Mouse (Mus musculus): Measurements from ENCODE around the gene Poc1b.

GRCm38 (mm10) chr10:99152063-99152462 is 45.2 kb downstream of the Poc1b start:
- no peak for TF ChIP-seq GATA1 (IDR thresholded peaks at IDR 0.05; ENCODE audit: borderline replicate concordance, low read length)
- no peak for TF ChIP-seq FLI1 (IDR thresholded peaks at IDR 0.05; ENCODE audit: low read length)
